Mouse (Mus musculus) ES-E14 (cell line): ENCODE measurements at regions not wholly inside any gene's neighbourhood (a gene's known extent, or its start where the extent isn't known, plus 50 kb on each side); places are given as distances from the start of the nearest gene placed in this dataset.

Experiments used
- DNase-seq: peaks from one replicate; pipeline ENCODE4 v3.0.0-alpha.2; 2013; ENCODE audit warnings: low read depth, low spot score
- H3K27ac ChIP-seq: 2 replicates; pipeline ENCODE4 v1.5.1; 2012; ENCODE audit warnings: low read depth, mild to moderate bottlenecking, low read length, moderate library complexity, mixed read lengths; ENCODE audit not compliant: poor library complexity, insufficient read depth, severe bottlenecking
- H3K36me3 ChIP-seq: 2 replicates; pipeline ENCODE4 v1.6.1; 2012; ENCODE audit warnings: mild to moderate bottlenecking, low read length, moderate library complexity, mixed read lengths; ENCODE audit not compliant: control insufficient read depth, poor library complexity, insufficient read depth, severe bottlenecking
- H3K4me1 ChIP-seq, 2 experiments: fragments of 150-350 bp in 1 of 2; sonication (generic) in 1 of 2; 2 replicates each; pipeline ENCODE4 v1.6.1; 2012; ENCODE audit warnings: low read length in 2 of 2, mild to moderate bottlenecking in 1 of 2, mixed read lengths in 1 of 2; ENCODE audit not compliant: control insufficient read depth in 2 of 2, insufficient read depth in 2 of 2, poor library complexity in 1 of 2
- H3K4me3 ChIP-seq, 2 experiments: fragments of 150-350 bp in 1 of 2; sonication (generic) in 1 of 2; 2 replicates each; pipeline ENCODE4 v1.5.1; 2012; ENCODE audit warnings: low read length in 2 of 2, low read depth in 1 of 2, mild to moderate bottlenecking in 1 of 2, mixed read lengths in 1 of 2; ENCODE audit not compliant: insufficient read depth in 1 of 2, poor library complexity in 1 of 2, severe bottlenecking in 1 of 2
- H3K9ac ChIP-seq: 2 replicates; pipeline ENCODE4 v1.6.1; 2012; ENCODE audit warnings: low read depth, mild to moderate bottlenecking, low read length, mixed read lengths; ENCODE audit not compliant: poor library complexity, insufficient read depth, severe bottlenecking
- H3K9me3 ChIP-seq: fragments of 150-350 bp; sonication (generic); 2 replicates; pipeline ENCODE4 v1.6.1; 2012; ENCODE audit warnings: low read depth, mild to moderate bottlenecking, low read length; ENCODE audit not compliant: control insufficient read depth, insufficient read depth
- CHD2 ChIP-seq: IDR thresholded peaks from 2 replicates; pipeline ENCODE4 v1.6.1; 2014; ENCODE audit warnings: mild to moderate bottlenecking, low read depth, low read length, inconsistent platforms
- HCFC1 ChIP-seq: IDR thresholded peaks from 2 replicates; pipeline ENCODE4 v1.6.1; 2012; ENCODE audit warnings: low read length, inconsistent platforms, borderline replicate concordance; ENCODE audit not compliant: insufficient read depth
- MAFK ChIP-seq: IDR thresholded peaks from 2 replicates; pipeline ENCODE4 v1.6.1; 2014; ENCODE audit warnings: mild to moderate bottlenecking, low read depth, low read length, inconsistent platforms; ENCODE audit not compliant: insufficient read depth
- ZC3H11A ChIP-seq: IDR thresholded peaks from 2 replicates; pipeline ENCODE4 v1.6.1; 2012; ENCODE audit warnings: low read depth, mild to moderate bottlenecking, inconsistent platforms, low read length, borderline replicate concordance
- ZNF384 ChIP-seq: IDR thresholded peaks from 2 replicates; pipeline ENCODE4 v1.6.1; 2012; ENCODE audit warnings: low read depth, low read length, inconsistent platforms
- in situ Hi-C, 2 experiments: fragments of 600-800 bp; cut with MboI; formaldehyde crosslinking; loops; one replicate each; pipeline ENCODE4 v1.15.1; 2025; ENCODE audit warnings: low sequenced_read_pairs in 2 of 2, inconsistent platforms in 1 of 2; ENCODE audit not compliant: unreplicated experiment in 2 of 2

- Histone ChIP-seq H3K4me3 (no peak overlapping the region), H3K4me1 (peaks cover 2 to 15% of the 10 kb centered on the region in 2 experiments; a peak in 3 of 4 replicates), H3K9me3 (no peaks in the 10 kb centered on the region), H3K36me3 (no peaks in the 10 kb centered on the region), H3K9ac (no peak overlapping the region), H3K27ac (peak overlapping the region; percentile 23; the same call in 1 of the 2 replicates)
- in situ Hi-C loops = no loop called here
- DNase-seq = no peak
- TF ChIP-seq MAFK (no peak), HCFC1 (no peak), ZNF384 (no peak), CHD2 (no peak), ZC3H11A (no peak)
Observed at GRCm38 (mm10) chr19:14655302-14656021, 57.6 kb upstream of the Tle4 start.
